Mouse (Mus musculus): ENCODE results near the gene Gm49380. TPM values are rescaled to one million over a fixed set of nuclear protein-coding genes. Genes with fewer than 3 reads are reported as not detected.

Gm49380 gene
- polyA plus RNA-seq, 1 experiment from 2014 or later, result 0.20 TPM

DNA sequence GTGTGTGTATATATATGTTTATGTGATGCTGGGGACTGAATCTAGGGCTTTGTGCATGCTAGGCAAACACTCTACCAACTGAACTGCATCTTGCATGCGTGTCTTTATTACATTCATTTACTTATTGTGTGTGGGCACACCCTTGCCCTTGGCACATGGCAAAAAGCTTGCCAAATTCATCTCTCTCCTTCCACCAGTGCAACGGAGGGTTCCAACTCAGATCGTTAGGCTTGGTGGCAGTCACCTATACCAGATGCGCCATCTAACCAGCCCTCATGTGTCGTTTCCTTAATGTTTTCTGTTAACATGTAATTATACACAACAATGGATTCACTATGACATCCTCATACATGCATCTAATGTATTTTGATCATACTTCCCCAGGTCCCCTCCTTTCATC, 31.0 kb downstream of the Gm49380 start:
- H3K4me1 ChIP-seq (ENCODE audit: control insufficient read depth, insufficient read depth, low read length), result peaks cover 57% of the 10 kb centered on the region
- no peaks in the 10 kb centered on the region for H3K36me3 ChIP-seq (ENCODE audit: control insufficient read depth, insufficient read depth)
- no peak for ATAC-seq (replicated peaks; ENCODE audit: extremely low read depth, insufficient read depth, low FRiP score)
- no peaks in the 10 kb centered on the region for H3K9me3 ChIP-seq (replicated peaks; ENCODE audit: control insufficient read depth, low read length)
- H3K4me2 ChIP-seq (ENCODE audit: low read depth, low read length), result no peak overlapping the region
- H3K27ac ChIP-seq (ENCODE audit: low read length), result no peak overlapping the region
- H3K27me3 ChIP-seq (ENCODE audit: control insufficient read depth, insufficient read depth, low read length), result no peaks in the 10 kb centered on the region
- no peak overlapping the region for H3K4me3 ChIP-seq (ENCODE audit: low read length)
- no peak overlapping the region for H3K9ac ChIP-seq (ENCODE audit: low read length)
- 89% methylated on average over 5 of the region's 5 CpGs for WGBS

GRCm38 (mm10) chr9:44081581-44081980, 31.7 kb downstream of the Gm49380 start:
- Histone ChIP-seq H3K27ac (ENCODE audit: low read length) (no peak overlapping the region), H3K4me3 (ENCODE audit: low read length) (no peak overlapping the region), H3K4me2 (ENCODE audit: low read depth, low read length) (no peak overlapping the region), H3K36me3 (ENCODE audit: control insufficient read depth, insufficient read depth) (no peaks in the 10 kb centered on the region), H3K9me3 (replicated peaks; ENCODE audit: control insufficient read depth, low read length) (no peaks in the 10 kb centered on the region), H3K27me3 (ENCODE audit: control insufficient read depth, insufficient read depth, low read length) (no peaks in the 10 kb centered on the region), H3K9ac (ENCODE audit: low read length) (no peak overlapping the region), H3K4me1 (ENCODE audit: control insufficient read depth, insufficient read depth, low read length) (peaks cover 59% of the 10 kb centered on the region)
- WGBS, result 69% methylated on average over 5 of the region's 5 CpGs
- ATAC-seq (replicated peaks; ENCODE audit: extremely low read depth, insufficient read depth, low FRiP score), result no peak

GRCm38 (mm10) chr9:44080953-44081352, 32.3 kb downstream of the Gm49380 start:
- no peak overlapping the region for H3K4me2 ChIP-seq (ENCODE audit: low read depth, low read length)
- H3K9me3 ChIP-seq (replicated peaks; ENCODE audit: control insufficient read depth, low read length), result no peaks in the 10 kb centered on the region
- H3K27ac ChIP-seq (ENCODE audit: low read length), result peak overlapping the region; percentile 93
- 40% methylated on average over 5 of the region's 5 CpGs for WGBS
- H3K4me1 ChIP-seq (ENCODE audit: control insufficient read depth, insufficient read depth, low read length), result peaks cover 65% of the 10 kb centered on the region
- H3K9ac ChIP-seq (ENCODE audit: low read length), result no peak overlapping the region
- no peak for ATAC-seq (replicated peaks; ENCODE audit: extremely low read depth, insufficient read depth, low FRiP score)
- H3K4me3 ChIP-seq (ENCODE audit: low read length), result no peak overlapping the region
- H3K36me3 ChIP-seq (ENCODE audit: control insufficient read depth, insufficient read depth), result 0 out of 2 replicates have a peak, but pooled peaks cover 2% of the 10 kb centered on the region
- H3K27me3 ChIP-seq (ENCODE audit: control insufficient read depth, insufficient read depth, low read length), result no peaks in the 10 kb centered on the region

- whole genome bisulfite sequencing, result 66% methylated on average over 10 of the region's 10 CpGs
- no peaks in the 10 kb centered on the region for H3K27me3 ChIP-seq (ENCODE audit: control insufficient read depth, insufficient read depth, low read length)
- H3K27ac ChIP-seq (ENCODE audit: low read length), result peak overlapping the region; percentile 93
- no peak for ATAC-seq (replicated peaks; ENCODE audit: extremely low read depth, insufficient read depth, low FRiP score)
- no peak overlapping the region for H3K4me3 ChIP-seq (ENCODE audit: low read length)
- H3K36me3 ChIP-seq (ENCODE audit: control insufficient read depth, insufficient read depth), result 0 out of 2 replicates have a peak, but pooled peaks cover 2% of the 10 kb centered on the region
- no peak overlapping the region for H3K4me2 ChIP-seq (ENCODE audit: low read depth, low read length)
- H3K4me1 ChIP-seq (ENCODE audit: control insufficient read depth, insufficient read depth, low read length), result peaks cover 68% of the 10 kb centered on the region
- peak overlapping the region; percentile 28; the same call in 1 of the 2 replicates for H3K9ac ChIP-seq (ENCODE audit: low read length)
- H3K9me3 ChIP-seq (replicated peaks; ENCODE audit: control insufficient read depth, low read length), result no peaks in the 10 kb centered on the region
These were observed 33.1 kb downstream of the Gm49380 start for GRCm38 (mm10) chr9:44079997-44080780.

DNA sequence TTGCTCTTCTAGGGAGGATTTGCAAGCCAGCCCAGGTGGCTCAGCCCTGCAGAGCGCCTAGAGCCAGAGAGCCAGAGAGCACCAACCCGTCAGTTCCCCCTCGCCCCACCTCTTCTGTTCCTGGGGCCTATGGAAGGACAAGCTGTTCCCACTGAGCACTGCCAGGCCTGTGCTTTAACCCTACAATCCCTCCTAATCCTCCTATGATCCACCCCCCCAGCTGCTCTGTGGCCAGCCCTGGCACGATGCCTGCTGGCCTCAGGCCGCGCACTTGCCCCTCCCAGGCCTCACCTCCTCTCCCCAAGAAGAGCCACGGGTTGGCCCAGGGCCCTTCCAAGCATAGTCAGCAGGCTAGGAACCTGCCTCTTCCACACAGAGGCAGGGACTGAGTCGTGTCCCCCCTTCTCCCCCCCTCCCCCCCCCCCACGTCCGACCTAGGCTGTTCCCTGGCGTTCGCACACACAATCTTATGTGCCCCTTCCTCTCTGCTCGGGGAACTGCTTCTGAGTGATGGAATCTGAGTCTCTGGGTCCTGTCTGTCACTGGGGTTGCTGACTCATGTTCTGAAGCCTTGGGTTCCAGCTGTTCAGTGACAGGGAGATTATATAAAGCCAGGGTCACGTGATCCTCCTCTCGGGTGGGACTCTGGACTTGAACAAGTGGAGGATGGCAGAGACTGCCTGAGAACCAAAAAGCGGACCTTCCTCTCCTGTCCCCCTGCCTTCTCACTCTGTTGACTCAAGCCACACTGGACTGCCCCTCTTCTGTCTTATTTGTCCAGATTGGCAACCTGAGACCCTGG, 34.1 kb downstream of the Gm49380 start:
- Histone ChIP-seq H3K9me3 (replicated peaks; ENCODE audit: control insufficient read depth, low read length) (no peaks in the 10 kb centered on the region), H3K27ac (ENCODE audit: low read length) (peak overlapping the region; percentile 93), H3K36me3 (ENCODE audit: control insufficient read depth, insufficient read depth) (0 out of 2 replicates have a peak, but pooled peaks cover 2% of the 10 kb centered on the region), H3K4me3 (ENCODE audit: low read length) (peak overlapping the region; percentile 15; the same call in 1 of the 2 replicates), H3K27me3 (ENCODE audit: control insufficient read depth, insufficient read depth, low read length) (no peaks in the 10 kb centered on the region), H3K9ac (ENCODE audit: low read length) (peak overlapping the region; percentile 62), H3K4me1 (ENCODE audit: control insufficient read depth, insufficient read depth, low read length) (peaks cover 64% of the 10 kb centered on the region), H3K4me2 (ENCODE audit: low read depth, low read length) (peak overlapping the region; percentile 48; the same call in 1 of the 2 replicates)
- WGBS, result 21% methylated on average over 16 of the region's 16 CpGs
- ATAC-seq (replicated peaks; ENCODE audit: extremely low read depth, insufficient read depth, low FRiP score), result peak; percentile 87

DNA sequence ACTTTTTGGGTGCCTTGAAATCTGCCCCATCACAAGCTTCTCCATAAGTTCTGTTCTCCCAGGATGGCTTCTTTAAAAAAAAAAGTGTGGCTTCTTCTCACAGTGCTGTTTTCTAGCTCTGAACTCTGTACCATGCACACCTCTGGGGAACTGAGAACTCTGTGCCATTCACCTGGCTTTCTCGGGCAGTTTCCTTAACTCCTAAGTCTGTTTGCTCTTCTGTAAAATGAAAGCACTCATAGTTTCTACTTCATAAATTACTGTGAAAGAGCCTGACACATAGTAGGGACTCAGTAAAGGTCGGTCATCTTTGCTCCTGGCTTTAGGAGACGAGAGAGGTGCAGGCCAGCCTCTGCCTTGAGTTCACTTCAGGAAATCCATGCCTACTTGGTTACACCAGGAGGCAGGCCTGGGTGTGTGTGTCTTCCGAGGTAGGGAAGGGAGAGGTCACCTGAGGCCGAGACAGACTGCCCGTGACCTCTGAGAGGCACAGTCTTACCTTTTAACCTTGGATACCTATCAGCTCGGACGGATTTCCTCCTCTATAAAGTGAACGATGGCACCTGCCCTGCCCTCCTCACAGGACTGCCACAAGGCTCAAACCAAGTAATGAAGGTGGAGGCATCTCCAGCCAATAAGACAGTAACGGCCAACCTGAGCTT, 35.0 kb downstream of the Gm49380 start:
- H3K4me1 ChIP-seq (ENCODE audit: control insufficient read depth, insufficient read depth, low read length), result peaks cover 59% of the 10 kb centered on the region
- ATAC-seq (replicated peaks; ENCODE audit: extremely low read depth, insufficient read depth, low FRiP score), result no peak
- peak overlapping the region; percentile 93 for H3K27ac ChIP-seq (ENCODE audit: low read length)
- H3K9ac ChIP-seq (ENCODE audit: low read length), result peak overlapping the region; percentile 62
- no peak overlapping the region for H3K4me3 ChIP-seq (ENCODE audit: low read length)
- no peaks in the 10 kb centered on the region for H3K9me3 ChIP-seq (replicated peaks; ENCODE audit: control insufficient read depth, low read length)
- peak overlapping the region; percentile 48; the same call in 1 of the 2 replicates for H3K4me2 ChIP-seq (ENCODE audit: low read depth, low read length)
- 66% methylated on average over 10 of the region's 10 CpGs for WGBS
- 0 out of 2 replicates have a peak, but pooled peaks cover 2% of the 10 kb centered on the region for H3K36me3 ChIP-seq (ENCODE audit: control insufficient read depth, insufficient read depth)
- H3K27me3 ChIP-seq (ENCODE audit: control insufficient read depth, insufficient read depth, low read length), result no peaks in the 10 kb centered on the region

DNA sequence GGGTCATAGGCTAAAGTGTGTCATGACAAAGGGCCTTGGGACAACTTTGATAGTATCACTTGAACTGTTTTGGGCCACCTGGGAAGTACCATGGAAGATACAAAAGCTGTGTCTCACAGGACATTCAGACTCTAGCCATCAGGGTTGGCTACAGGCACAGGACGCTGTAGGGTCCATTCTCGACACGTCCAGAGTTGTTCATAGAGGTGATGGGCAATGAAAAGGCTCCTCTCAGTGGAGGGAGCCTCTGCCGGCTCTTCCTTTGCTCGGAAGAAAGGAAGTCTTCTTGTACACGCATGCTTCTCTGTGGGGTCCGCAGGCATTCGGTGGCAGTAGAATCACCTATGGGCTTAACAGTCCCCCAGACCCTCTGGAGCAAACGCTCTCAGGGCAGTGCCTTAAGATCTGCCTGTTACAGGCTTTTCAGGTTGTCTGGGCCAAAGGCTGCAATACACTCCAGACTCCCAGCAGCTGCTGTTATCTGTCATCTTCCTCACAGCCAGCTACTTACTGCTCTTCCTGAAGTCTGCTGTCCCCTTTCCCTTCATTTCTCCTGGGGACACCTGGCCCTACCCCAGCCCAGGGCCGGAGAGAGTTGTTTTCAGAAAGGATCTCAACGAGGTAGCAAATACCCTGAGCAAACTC, 35.9 kb downstream of the Gm49380 start:
- Histone ChIP-seq H3K27me3 (ENCODE audit: control insufficient read depth, insufficient read depth, low read length) (no peaks in the 10 kb centered on the region), H3K4me3 (ENCODE audit: low read length) (no peak overlapping the region), H3K9ac (ENCODE audit: low read length) (no peak overlapping the region), H3K4me1 (ENCODE audit: control insufficient read depth, insufficient read depth, low read length) (peaks cover 60% of the 10 kb centered on the region), H3K4me2 (ENCODE audit: low read depth, low read length) (no peak overlapping the region), H3K36me3 (ENCODE audit: control insufficient read depth, insufficient read depth) (0 out of 2 replicates have a peak, but pooled peaks cover 2% of the 10 kb centered on the region), H3K27ac (ENCODE audit: low read length) (peak overlapping the region; percentile 93; the same call in 1 of the 2 replicates), H3K9me3 (replicated peaks; ENCODE audit: control insufficient read depth, low read length) (no peaks in the 10 kb centered on the region)
- no peak for ATAC-seq (replicated peaks; ENCODE audit: extremely low read depth, insufficient read depth, low FRiP score)
- 78% methylated on average over 11 of the region's 11 CpGs for WGBS

- Histone ChIP-seq H3K9me3 (replicated peaks; ENCODE audit: control insufficient read depth, low read length) (no peaks in the 10 kb centered on the region), H3K9ac (ENCODE audit: low read length) (no peak overlapping the region), H3K4me2 (ENCODE audit: low read depth, low read length) (peak overlapping the region; percentile 17; the same call in 1 of the 2 replicates), H3K27ac (ENCODE audit: low read length) (no peak overlapping the region), H3K27me3 (ENCODE audit: control insufficient read depth, insufficient read depth, low read length) (no peaks in the 10 kb centered on the region), H3K36me3 (ENCODE audit: control insufficient read depth, insufficient read depth) (0 out of 2 replicates have a peak, but pooled peaks cover 2% of the 10 kb centered on the region), H3K4me3 (ENCODE audit: low read length) (no peak overlapping the region), H3K4me1 (ENCODE audit: control insufficient read depth, insufficient read depth, low read length) (peaks cover 67% of the 10 kb centered on the region)
- no peak for ATAC-seq (replicated peaks; ENCODE audit: extremely low read depth, insufficient read depth, low FRiP score)
- 21% methylated on average over 5 of the region's 5 CpGs for WGBS
These were observed 36.6 kb downstream of the Gm49380 start for GRCm38 (mm10) chr9:44076764-44077120.

Measured in heart, embryonic 16.5 days (tissue).